Mouse (Mus musculus): ENCODE data around the gene Inpp5d. TPM values are rescaled to one million over a fixed set of nuclear protein-coding genes. Genes with fewer than 3 reads are reported as not detected.
A peak's percentile ranks its signal among the peaks of the same experiment; 100 is the strongest.

Gene Inpp5d
- polyA plus RNA-seq, 1 experiment from 2014 or later: 3.3 TPM

DNA sequence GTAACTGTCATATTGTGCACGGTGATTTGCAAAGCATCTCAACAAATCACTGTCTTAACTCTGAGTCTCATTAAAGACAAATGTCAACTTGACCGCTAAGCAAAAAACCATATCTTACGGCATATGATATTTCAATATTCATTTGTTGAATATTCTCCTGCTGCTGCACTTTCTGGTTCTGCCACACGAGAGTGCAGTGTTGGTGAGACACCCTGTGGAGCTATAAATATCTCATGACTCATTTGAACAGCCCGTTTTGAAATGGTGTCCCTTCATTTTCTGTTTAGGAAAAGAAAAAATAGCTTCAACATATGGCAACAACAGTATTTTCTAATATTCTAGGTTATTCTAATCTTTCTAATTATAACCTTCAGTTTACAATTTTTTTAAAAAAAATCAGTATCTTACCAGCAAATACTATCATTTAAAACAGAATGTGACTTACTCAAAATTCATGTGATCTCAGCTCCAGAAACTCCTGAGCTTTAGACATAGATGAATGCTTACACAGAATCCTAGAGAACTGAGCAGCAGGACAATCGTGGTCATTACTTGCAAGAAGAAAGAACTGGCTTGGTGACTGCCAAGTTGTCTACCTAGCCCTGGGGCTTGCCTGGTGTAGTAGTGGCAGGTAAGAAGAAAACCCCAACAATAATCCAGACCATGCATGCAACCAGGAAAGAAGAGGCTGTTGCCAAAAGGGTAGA, 120.6 kb downstream of the Inpp5d start:
- no peaks in the 10 kb centered on the region for H3K4me1 ChIP-seq (ENCODE audit: control insufficient read depth, insufficient read depth, low read length)
- no peak for DNase-seq (ENCODE audit: low spot score)
- no peaks in the 10 kb centered on the region for H3K27me3 ChIP-seq (ENCODE audit: control insufficient read depth, insufficient read depth, low read length)
- H3K4me3 ChIP-seq (ENCODE audit: low read depth, low read length): no peak overlapping the region
- no peaks in the 10 kb centered on the region for H3K36me3 ChIP-seq (replicated peaks; ENCODE audit: control insufficient read depth, insufficient read depth, low read depth, low read length)
- H3K4me2 ChIP-seq (ENCODE audit: low read depth, low read length): no peak overlapping the region
- 83% methylated on average over 6 of the region's 6 CpGs for WGBS
- no peak for ATAC-seq (replicated peaks; ENCODE audit: insufficient number of reproducible peaks, low FRiP score, low TSS enrichment, low read depth)
- no peaks in the 10 kb centered on the region for H3K9me3 ChIP-seq (replicated peaks; ENCODE audit: control insufficient read depth, low read length)
- H3K27ac ChIP-seq (replicated peaks; ENCODE audit: low read depth, low read length): no peak overlapping the region
- H3K9ac ChIP-seq (replicated peaks; ENCODE audit: low read length): no peak overlapping the region

DNA sequence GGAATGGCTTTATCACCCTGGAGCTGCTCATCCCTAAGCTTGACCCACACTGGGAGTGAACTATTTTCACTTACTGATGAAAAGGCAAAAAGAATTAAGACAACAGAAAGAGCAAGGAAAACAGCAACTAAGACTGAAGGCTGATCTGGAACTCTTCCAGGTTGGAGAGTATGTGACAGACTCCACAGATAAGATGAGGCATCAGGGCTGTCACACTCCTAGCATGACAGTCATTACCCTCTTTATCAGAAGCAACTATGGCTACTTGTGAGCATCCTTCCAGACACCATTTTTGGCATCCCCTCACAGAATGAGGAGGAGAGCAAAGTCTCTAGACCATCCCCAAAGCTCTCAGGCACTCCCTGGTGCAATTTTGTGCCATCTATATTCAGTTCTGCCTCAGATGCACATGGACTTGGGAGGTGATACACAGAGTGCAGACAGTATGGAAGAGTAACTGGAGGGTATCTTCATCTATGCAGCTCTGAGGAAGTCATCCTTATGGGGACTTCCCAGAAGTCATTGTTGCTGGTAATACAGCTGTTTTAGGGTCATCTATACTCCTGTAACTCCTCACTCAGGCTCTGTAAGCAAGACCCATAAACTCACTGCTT, 129.4 kb downstream of the Inpp5d start:
- H3K9me3 ChIP-seq (replicated peaks; ENCODE audit: control insufficient read depth, low read length): no peaks in the 10 kb centered on the region
- ATAC-seq (replicated peaks; ENCODE audit: insufficient number of reproducible peaks, low FRiP score, low TSS enrichment, low read depth) (no peak), DNase-seq (ENCODE audit: low spot score) (no peak)
- H3K27ac ChIP-seq (replicated peaks; ENCODE audit: low read depth, low read length): no peak overlapping the region
- H3K4me3 ChIP-seq (ENCODE audit: low read depth, low read length): no peak overlapping the region
- no peaks in the 10 kb centered on the region for H3K36me3 ChIP-seq (replicated peaks; ENCODE audit: control insufficient read depth, insufficient read depth, low read depth, low read length)
- H3K27me3 ChIP-seq (ENCODE audit: control insufficient read depth, insufficient read depth, low read length): no peaks in the 10 kb centered on the region
- no peak overlapping the region for H3K4me2 ChIP-seq (ENCODE audit: low read depth, low read length)
- no peaks in the 10 kb centered on the region for H3K4me1 ChIP-seq (ENCODE audit: control insufficient read depth, insufficient read depth, low read length)
- H3K9ac ChIP-seq (replicated peaks; ENCODE audit: low read length): no peak overlapping the region

DNA sequence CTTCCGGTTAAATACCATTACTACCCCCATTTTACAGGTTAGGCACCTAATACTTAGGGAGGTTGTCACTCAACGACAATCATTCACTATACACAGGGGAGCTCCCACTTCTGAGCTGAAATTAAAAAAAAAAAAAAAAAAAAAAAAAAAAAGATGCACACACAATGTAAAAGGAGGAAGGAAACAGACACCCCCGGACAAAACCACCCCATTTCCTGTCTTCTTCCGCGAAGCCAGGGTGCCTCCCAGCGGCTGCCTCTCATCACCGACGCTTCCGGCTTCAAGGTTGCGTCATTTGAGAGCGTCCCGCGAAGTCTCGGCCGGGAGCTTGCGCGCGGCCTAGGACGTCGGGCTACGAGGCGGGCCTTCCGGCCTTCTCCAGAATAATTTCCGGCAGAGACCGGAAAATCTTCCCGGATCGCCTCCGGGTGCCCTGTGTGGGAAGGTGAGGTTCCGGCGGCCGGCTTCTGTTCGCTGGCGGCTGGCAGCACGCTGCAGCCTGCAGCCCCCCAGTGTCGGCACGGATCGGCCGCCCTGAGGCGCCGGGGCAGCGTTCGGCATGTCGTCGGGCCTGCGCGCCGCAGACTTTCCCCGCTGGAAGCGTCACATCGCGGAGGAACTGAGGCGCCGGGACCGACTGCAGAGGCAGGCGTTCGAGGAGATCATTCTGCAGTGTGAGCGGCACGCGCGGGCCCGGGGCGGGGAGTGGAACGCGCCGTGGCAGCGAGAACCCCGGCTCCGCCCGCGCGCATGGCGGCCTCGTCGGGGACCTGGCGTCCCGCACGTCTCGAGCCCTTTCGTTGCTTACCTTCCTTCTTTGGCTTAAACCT, 135.7 kb downstream of the Inpp5d start, which contains the start of gene Atg16l1:
Atg16l1 (plus strand) TSS at position 230 of the 830 bp plus-strand sequence.
- WGBS: under 1% methylated on average over 74 of the region's 79 CpGs
- Histone ChIP-seq H3K9me3 (replicated peaks; ENCODE audit: control insufficient read depth, low read length) (no peaks in the 10 kb centered on the region), H3K4me2 (ENCODE audit: low read depth, low read length) (peak within 1 kb of the TSS; percentile 67), H3K4me1 (ENCODE audit: control insufficient read depth, insufficient read depth, low read length) (no peaks in the 10 kb centered on the region), H3K27ac (replicated peaks; ENCODE audit: low read depth, low read length) (peak within 1 kb of the TSS; percentile 60), H3K4me3 (ENCODE audit: low read depth, low read length) (peak within 1 kb of the TSS; percentile 93), H3K36me3 (replicated peaks; ENCODE audit: control insufficient read depth, insufficient read depth, low read depth, low read length) (no peaks in the 10 kb centered on the region; the same call in 1 of the 2 replicates), H3K27me3 (ENCODE audit: control insufficient read depth, insufficient read depth, low read length) (no peaks in the 10 kb centered on the region), H3K9ac (replicated peaks; ENCODE audit: low read length) (peak within 1 kb of the TSS; percentile 89)
- ATAC-seq (replicated peaks; ENCODE audit: insufficient number of reproducible peaks, low FRiP score, low TSS enrichment, low read depth) (peak; percentile 95), DNase-seq (ENCODE audit: low spot score) (peak; percentile 97)

DNA sequence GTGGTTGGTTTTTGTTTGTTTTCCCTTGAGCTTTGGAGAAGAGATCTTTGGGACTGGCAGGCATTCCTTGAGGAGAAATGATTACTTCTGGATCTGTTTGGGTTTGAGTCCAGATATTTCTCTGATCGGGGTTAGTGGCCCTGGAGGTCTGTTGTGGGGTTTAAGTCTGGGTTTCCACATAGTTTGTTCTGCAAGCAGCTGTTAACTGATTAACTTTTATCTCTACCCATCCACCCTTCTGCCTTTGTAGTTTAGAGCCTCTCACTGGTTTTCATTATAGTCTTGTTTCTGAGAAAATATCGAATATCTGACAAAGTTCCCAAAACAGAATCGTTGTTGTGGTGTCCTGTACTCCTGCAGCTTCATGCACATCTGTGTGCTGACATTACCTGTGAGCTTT, 143.7 kb downstream of the Inpp5d start:
- no peak for DNase-seq (ENCODE audit: low spot score)
- no peak for ATAC-seq (replicated peaks; ENCODE audit: insufficient number of reproducible peaks, low FRiP score, low TSS enrichment, low read depth)
- H3K4me1 ChIP-seq (ENCODE audit: control insufficient read depth, insufficient read depth, low read length): no peaks in the 10 kb centered on the region
- H3K9me3 ChIP-seq (replicated peaks; ENCODE audit: control insufficient read depth, low read length): no peaks in the 10 kb centered on the region
- no peak overlapping the region for H3K27ac ChIP-seq (replicated peaks; ENCODE audit: low read depth, low read length)
- peaks cover 6% of the 10 kb centered on the region for H3K36me3 ChIP-seq (replicated peaks; ENCODE audit: control insufficient read depth, insufficient read depth, low read depth, low read length)
- WGBS: 83% methylated on average over 3 of the region's 3 CpGs
- H3K4me2 ChIP-seq (ENCODE audit: low read depth, low read length): no peak overlapping the region
- H3K27me3 ChIP-seq (ENCODE audit: control insufficient read depth, insufficient read depth, low read length): no peaks in the 10 kb centered on the region
- no peak overlapping the region for H3K4me3 ChIP-seq (ENCODE audit: low read depth, low read length)
- H3K9ac ChIP-seq (replicated peaks; ENCODE audit: low read length): no peak overlapping the region

DNA sequence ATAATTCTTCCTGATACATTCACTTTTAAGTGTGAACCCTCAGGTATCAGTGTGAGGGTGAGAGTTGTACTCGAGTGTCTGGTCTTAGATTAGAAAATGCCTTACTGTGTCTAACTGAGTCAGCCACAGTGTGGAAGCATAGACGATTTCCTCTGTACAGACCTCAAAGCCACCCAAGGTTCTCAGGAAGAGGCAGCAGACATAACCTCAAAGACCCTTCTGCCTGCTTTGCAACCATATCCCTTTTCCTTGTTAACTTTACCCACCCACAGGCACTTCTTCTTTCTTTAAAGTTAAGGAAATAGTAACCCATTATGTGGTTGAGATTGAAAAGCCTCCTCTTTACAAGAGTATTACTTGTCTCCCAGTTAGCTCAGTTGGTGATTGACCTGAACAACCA, 145.6 kb downstream of the Inpp5d start:
- no peak for ATAC-seq (replicated peaks; ENCODE audit: insufficient number of reproducible peaks, low FRiP score, low TSS enrichment, low read depth)
- Histone ChIP-seq H3K27me3 (ENCODE audit: control insufficient read depth, insufficient read depth, low read length) (no peaks in the 10 kb centered on the region), H3K4me3 (ENCODE audit: low read depth, low read length) (no peak overlapping the region), H3K27ac (replicated peaks; ENCODE audit: low read depth, low read length) (no peak overlapping the region), H3K9ac (replicated peaks; ENCODE audit: low read length) (no peak overlapping the region), H3K36me3 (replicated peaks; ENCODE audit: control insufficient read depth, insufficient read depth, low read depth, low read length) (peaks cover 6% of the 10 kb centered on the region), H3K4me1 (ENCODE audit: control insufficient read depth, insufficient read depth, low read length) (no peaks in the 10 kb centered on the region), H3K9me3 (replicated peaks; ENCODE audit: control insufficient read depth, low read length) (no peaks in the 10 kb centered on the region), H3K4me2 (ENCODE audit: low read depth, low read length) (no peak overlapping the region)
- WGBS: 90% methylated on average over 2 of the region's 2 CpGs
- DNase-seq (ENCODE audit: low spot score): no peak

DNA sequence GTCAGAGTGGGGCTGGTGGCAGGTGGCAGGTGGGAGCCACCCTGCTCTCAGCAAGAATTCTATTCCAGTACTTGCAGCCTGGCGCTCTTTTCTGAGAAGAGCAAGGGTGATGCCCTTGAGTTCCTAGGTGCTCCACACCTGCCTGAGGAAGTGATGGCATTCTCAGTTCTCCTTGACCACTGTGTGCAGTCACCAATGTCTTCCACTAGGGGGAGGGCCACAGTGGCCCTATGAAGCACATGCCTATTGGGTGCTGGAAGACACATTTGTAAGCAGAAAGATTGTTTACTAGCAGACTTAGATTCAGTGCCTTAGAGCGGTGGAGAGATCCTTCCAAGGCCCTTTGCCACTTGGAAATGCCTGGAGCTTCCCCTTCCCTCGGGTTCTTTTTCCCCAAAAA, 146.1 kb downstream of the Inpp5d start:
- 88% methylated on average over 3 of the region's 3 CpGs for WGBS
- DNase-seq (ENCODE audit: low spot score): peak; percentile 9

DNA sequence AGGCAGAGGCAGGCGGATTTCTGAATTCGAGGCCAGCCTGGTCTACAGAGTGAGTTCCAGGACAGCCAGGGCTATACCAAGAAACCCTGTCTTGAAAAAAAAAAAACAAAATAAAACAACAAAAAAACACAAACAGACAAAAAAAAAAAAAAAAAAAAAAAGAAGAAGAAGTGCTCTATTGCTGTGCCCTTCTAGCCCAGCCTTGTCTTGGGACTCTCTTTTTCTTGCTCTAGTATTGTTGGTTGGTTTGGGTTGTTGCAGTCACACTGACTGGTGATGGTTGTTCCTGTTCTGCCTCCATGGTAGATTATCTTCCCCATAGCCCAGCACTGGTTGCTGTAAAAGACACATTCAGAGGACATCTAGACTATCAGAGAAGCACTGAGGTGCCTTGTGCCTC, 149.2 kb downstream of the Inpp5d start:
- Histone ChIP-seq H3K9me3 (replicated peaks; ENCODE audit: control insufficient read depth, low read length) (no peaks in the 10 kb centered on the region), H3K4me2 (ENCODE audit: low read depth, low read length) (no peak overlapping the region), H3K36me3 (replicated peaks; ENCODE audit: control insufficient read depth, insufficient read depth, low read depth, low read length) (peaks cover 11% of the 10 kb centered on the region), H3K27me3 (ENCODE audit: control insufficient read depth, insufficient read depth, low read length) (no peaks in the 10 kb centered on the region), H3K4me3 (ENCODE audit: low read depth, low read length) (no peak overlapping the region), H3K9ac (replicated peaks; ENCODE audit: low read length) (no peak overlapping the region), H3K27ac (replicated peaks; ENCODE audit: low read depth, low read length) (no peak overlapping the region), H3K4me1 (ENCODE audit: control insufficient read depth, insufficient read depth, low read length) (no peaks in the 10 kb centered on the region)
- 100% methylated on average over 2 of the region's 2 CpGs for WGBS
- no peak for ATAC-seq (replicated peaks; ENCODE audit: insufficient number of reproducible peaks, low FRiP score, low TSS enrichment, low read depth)
- DNase-seq (ENCODE audit: low spot score): no peak

More for the DNA sequence above, 146.1 kb downstream of the Inpp5d start:
- Histone ChIP-seq H3K4me1 (ENCODE audit: control insufficient read depth, insufficient read depth, low read length) (no peaks in the 10 kb centered on the region), H3K27me3 (ENCODE audit: control insufficient read depth, insufficient read depth, low read length) (no peaks in the 10 kb centered on the region), H3K9me3 (replicated peaks; ENCODE audit: control insufficient read depth, low read length) (no peaks in the 10 kb centered on the region), H3K4me3 (ENCODE audit: low read depth, low read length) (no peak overlapping the region), H3K9ac (replicated peaks; ENCODE audit: low read length) (no peak overlapping the region), H3K27ac (replicated peaks; ENCODE audit: low read depth, low read length) (no peak overlapping the region), H3K4me2 (ENCODE audit: low read depth, low read length) (no peak overlapping the region), H3K36me3 (replicated peaks; ENCODE audit: control insufficient read depth, insufficient read depth, low read depth, low read length) (peaks cover 6% of the 10 kb centered on the region)
- no peak for ATAC-seq (replicated peaks; ENCODE audit: insufficient number of reproducible peaks, low FRiP score, low TSS enrichment, low read depth)
